Mouse (Mus musculus) megakaryocyte, embryonic 14.5 days (primary cell): Measurements from ENCODE around the gene Cpm.

Experiments used
- FLI1 ChIP-seq: IDR thresholded peaks from 2 replicates; pipeline ENCODE4 v1.6.1; 2012; ENCODE audit warnings: low read length, inconsistent platforms, mixed read lengths
- GATA1 ChIP-seq: IDR thresholded peaks from 3 replicates; pipeline ENCODE4 v1.6.1; 2012; ENCODE audit warnings: mixed read lengths, low read length, inconsistent platforms, borderline replicate concordance

GRCm38 (mm10) chr10:117656662-117656962 lies 27.3 kb downstream of the Cpm start:
- no peak for TF ChIP-seq GATA1
- no peak for TF ChIP-seq FLI1
